Mouse (Mus musculus) small intestine, adult 2 months (tissue): ENCODE results near the gene Foxp4.

Experiments used
- CTCF ChIP-seq: fragments of 200-500 bp; IDR thresholded peaks from 2 replicates; pipeline ENCODE4 v1.5.1; 2012; ENCODE audit warnings: low read depth, mild to moderate bottlenecking, control low read depth, inconsistent platforms, low read length, moderate library complexity, mixed read lengths; ENCODE audit not compliant: insufficient replicate concordance, insufficient read length; ENCODE audit errors: extremely low read depth
- POLR2A ChIP-seq: fragments of 200-500 bp; IDR thresholded peaks from 2 replicates; pipeline ENCODE4 v1.6.1; 2012; ENCODE audit warnings: low read depth, mild to moderate bottlenecking, control low read depth, inconsistent platforms, low read length, moderate library complexity

GRCm38 (mm10) chr17:47922116-47922515, 2.3 kb downstream of the Foxp4 start:
- TF ChIP-seq CTCF (no peak), POLR2A (no peak)
